Mouse (Mus musculus) Patski (cell line): ENCODE data around the gene Hinfp. TPM values are rescaled to one million over a fixed set of nuclear protein-coding genes. Genes with fewer than 3 reads are reported as not detected.
A peak's percentile ranks its signal among the peaks of the same experiment; 100 is the strongest.

Experiments
- ATAC-seq: fragments of 100-300 bp; one replicate; pipeline ENCODE4 v1.8.0; 2021
- CTCF ChIA-PET: fragments of 350-600 bp; sonication (Branson Sonifier 250); formaldehyde crosslinking; loops from one replicate; lab custom pipeline; 2022; ENCODE audit warnings: inconsistent platforms; lab: Charles Lee
- POLR2A ChIA-PET: fragments of 350-600 bp; sonication (Branson Sonifier 250); formaldehyde crosslinking; loops from one replicate; lab custom pipeline; 2022; ENCODE audit warnings: antibody characterized with exemption, inconsistent platforms; lab: Charles Lee
- DNase-seq: peaks from one replicate; pipeline ENCODE4 v3.0.0-alpha.2; 2011; ENCODE audit warnings: low read depth, low spot score
- H3K27me3 ChIP-seq: fragments of 371-371 bp; one replicate; pipeline ENCODE4 v1.5.1; 2021
- CTCF ChIP-seq: fragments of 100-300 bp; IDR thresholded peaks from one replicate; pipeline ENCODE4 v1.5.1; 2021
- in situ Hi-C: fragments of 300-500 bp; cut with MboI; formaldehyde crosslinking; loops from 3 replicates; pipeline ENCODE4 v1.11.1; 2018; ENCODE audit warnings: low pct_unique_long_range_greater_than_20kb, mixed read lengths
- polyA plus RNA-seq: library from polyadenylated mRNA; unstranded; gene quantifications from one replicate; pipeline ENCODE4 v1.2.3, GENCODE M21; 2021

The Hinfp gene
- polyA plus RNA-seq, 1 experiment from 2014 or later, result 18.1 TPM

DNA sequence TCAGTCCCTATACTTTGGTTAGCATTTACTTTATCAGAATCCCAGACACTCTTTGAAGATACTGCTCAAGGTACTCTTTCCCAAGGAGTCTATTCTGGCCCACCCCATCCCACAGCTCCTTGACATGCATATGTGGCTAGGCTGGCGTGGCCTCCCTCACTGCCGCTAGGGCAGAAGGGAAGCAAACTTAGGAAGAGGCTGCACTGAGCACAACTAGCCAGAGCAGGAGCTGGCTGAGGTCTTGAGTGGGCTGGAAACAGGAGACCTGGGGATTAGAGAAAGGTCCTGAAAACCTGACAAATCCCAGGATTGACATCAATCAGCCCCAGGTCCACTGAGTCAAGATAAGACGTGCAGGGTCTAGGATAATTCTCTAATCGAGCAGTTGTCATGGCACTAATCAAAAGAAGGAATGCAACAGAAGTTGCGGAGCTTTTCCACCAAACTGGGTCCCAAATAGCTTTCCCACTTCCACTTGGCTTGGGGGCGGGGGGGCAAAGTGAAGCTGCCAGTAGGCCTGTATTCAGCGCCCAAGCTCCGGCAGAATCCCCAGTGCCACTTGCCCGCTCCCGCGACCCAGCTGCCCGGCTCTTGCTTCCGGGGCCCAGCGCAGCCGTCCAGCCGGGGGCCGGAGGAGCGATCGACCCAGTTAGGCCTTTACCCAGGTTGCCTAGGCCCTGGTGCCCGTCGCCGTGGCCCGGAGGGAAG, 38.0 kb downstream of the Hinfp start:
- in situ Hi-C loops, result no loop called here
- H3K27me3 ChIP-seq, result peaks cover 3% of the 10 kb centered on the region
- ChIA-PET POLR2A (interaction anchor here (0.6 to 1.3 kb wide), 2 partner anchors 10 to 59 kb away, joined by 4 to 5 read pairs; partner anchors contain the start of gene Dpagt1), CTCF (interaction anchor here (0.8 to 1.6 kb wide), 4 partner anchors 18 to 142 kb away, joined by 3 to 4 read pairs (median 3); no protein-coding TSS in a partner anchor)
- peak; percentile 37 for ATAC-seq
- DNase-seq, result no peak
- no peak for TF ChIP-seq CTCF

DNA sequence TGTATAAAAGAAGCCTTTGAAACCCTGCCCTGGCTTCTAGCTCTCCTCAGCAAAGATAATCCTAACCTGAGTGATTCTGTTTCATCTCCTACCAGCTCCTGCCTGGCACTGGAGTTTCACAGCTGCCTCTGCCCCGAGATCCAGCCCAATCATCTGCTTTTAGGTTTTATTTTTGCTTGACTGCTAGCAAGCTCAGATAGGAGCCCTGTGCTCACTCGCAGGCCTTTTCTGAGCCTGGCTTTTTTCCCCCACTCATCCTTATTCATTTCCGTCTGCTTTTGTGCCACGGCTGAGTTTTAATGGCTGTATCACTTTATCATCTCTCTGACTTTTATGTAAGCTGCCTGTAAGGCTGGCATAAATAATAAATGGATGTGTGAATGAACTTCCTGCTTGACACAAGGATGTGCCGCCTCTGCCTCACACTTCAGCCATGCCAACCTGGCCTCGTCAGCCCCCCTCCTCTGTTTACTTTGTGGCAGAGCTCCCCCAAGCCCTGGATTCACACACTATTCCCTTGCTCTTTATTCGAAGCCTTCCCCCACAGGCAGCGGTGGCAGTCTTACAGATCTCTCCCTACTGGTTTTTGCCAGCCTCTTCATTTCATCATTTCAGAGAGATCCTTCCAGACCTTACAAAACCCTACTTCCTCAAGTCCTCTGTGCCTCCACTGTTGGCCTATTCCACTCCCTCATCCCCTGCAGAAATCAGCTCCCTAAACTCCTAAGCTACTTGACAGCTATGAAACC, 38.8 kb downstream of the Hinfp start:
- POLR2A ChIA-PET, result interaction anchor here (0.5 to 1.3 kb wide), 2 partner anchors 19 to 59 kb away, joined by 4 read pairs; partner anchors contain the start of gene Dpagt1
- in situ Hi-C loops, result no loop called here

DNA sequence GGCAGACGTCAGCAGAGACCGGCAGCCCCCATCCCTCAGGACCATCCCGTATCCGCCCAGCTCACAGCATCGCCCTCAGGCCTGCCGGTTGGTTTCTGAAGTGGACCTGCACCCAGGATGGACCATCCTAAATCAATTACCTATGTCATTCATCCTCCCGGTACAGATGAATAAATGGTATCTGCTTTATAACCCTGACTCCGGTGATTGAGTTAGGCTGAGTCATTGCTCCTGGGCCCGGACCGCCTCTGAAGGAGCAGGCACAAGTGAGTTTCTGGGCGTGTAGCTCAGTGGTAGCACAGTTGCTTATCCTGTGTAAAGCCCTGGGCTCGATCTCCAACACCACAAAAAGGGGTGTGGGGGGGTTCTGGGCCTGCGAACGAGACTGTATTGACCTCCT, 44.1 kb downstream of the Hinfp start:
- TF ChIP-seq CTCF, result no peak
- no peak for DNase-seq
- CTCF ChIA-PET, result no interaction called here

More for the DNA sequence above, 38.8 kb downstream of the Hinfp start:
- no peak for TF ChIP-seq CTCF
- ATAC-seq (no peak), DNase-seq (no peak)
- CTCF ChIA-PET, result interaction anchor here (1.4 to 1.6 kb wide), 2 partner anchors 17 to 19 kb away, joined by 3 to 4 read pairs; no protein-coding TSS in a partner anchor
- H3K27me3 ChIP-seq, result peaks cover 7% of the 10 kb centered on the region

DNA sequence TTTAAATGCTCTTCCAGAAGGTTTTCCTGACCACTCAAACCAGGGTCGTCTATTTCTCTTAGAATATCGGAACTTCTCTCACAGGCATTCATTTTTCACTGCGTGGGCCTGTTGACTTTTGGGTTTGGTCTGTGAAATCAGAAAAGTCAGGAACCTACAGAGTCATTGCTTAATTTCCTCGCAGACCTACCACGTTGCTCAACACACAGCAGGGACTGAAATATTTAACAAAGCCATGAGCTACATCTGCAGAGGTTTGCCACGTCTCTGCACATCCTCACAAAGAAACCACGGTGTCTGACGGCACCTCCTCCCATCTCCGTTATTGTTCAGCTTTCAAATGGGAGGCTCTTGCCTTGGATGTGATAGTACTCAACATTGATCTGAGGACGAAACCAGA, 46.5 kb downstream of the Hinfp start:
- ATAC-seq, result no peak
- DNase-seq, result no peak
- no peak for TF ChIP-seq CTCF
- ChIA-PET CTCF (no interaction called here), POLR2A (no interaction called here)
- in situ Hi-C loops, result loop anchor here (10.0 kb wide), 1 partner anchor 274 kb away; no protein-coding TSS in a partner anchor
- H3K27me3 ChIP-seq, result peaks cover 17% of the 10 kb centered on the region

More for the DNA sequence above, 44.1 kb downstream of the Hinfp start:
- POLR2A ChIA-PET, result no interaction called here
- in situ Hi-C loops, result no loop called here
- ATAC-seq, result no peak
- H3K27me3 ChIP-seq, result peaks cover 10% of the 10 kb centered on the region

DNA sequence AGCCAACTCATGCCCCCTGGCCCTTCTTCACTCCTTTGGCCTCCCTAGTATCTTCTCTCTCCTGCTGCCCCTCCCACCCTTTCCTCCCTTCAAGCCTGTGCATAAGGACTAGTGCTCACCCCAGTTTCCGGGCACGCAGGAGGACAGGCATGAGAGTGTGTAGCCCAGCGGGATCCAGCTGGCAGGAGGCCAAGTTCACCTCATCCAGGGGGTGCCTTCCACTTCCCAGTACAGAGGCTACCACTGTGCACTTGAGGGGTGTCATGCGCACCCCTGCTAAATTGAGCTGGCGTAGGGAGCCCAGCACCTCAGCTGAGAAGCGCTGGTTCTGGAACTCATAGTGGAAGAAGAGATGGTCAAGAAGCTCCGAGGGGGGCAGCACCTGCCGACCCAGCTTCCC, 49.3 kb downstream of the Hinfp start:
- POLR2A ChIA-PET, result no interaction called here
- ATAC-seq, result no peak
- in situ Hi-C loops, result loop anchor here (10.0 kb wide), 1 partner anchor 271 kb away; no protein-coding TSS in a partner anchor
- DNase-seq, result no peak
- CTCF ChIA-PET, result interaction anchor here (1.5 kb wide), 1 partner anchor 16 kb away, joined by 4 read pairs; the partner anchor contains the start of gene Ccdc153
- TF ChIP-seq CTCF, result no peak
- peaks cover 16% of the 10 kb centered on the region for H3K27me3 ChIP-seq

DNA sequence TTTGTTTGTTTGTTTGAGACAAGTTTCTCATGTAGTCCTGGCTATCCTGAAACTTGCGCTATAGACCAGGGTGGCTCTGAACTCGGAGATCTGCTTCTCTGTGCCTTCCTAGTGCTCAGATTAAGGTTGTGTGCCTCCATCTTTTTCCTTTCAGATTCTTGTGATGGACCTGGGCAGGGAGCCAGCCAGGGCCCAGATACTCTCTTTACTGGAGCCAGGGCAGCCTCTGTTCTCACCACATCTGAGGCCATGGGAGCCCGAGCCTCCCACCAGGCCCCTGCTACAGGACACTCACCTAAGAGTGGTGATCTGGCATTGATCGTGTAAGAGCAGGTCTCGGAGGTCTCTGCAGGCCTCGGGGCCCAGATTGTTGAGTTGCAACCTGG, 50.3 kb downstream of the Hinfp start:
- DNase-seq (no peak), ATAC-seq (no peak)
- no peak for TF ChIP-seq CTCF
- ChIA-PET CTCF (no interaction called here), POLR2A (no interaction called here)
- in situ Hi-C loops, result loop anchor here (10.0 kb wide), 1 partner anchor 270 kb away; no protein-coding TSS in a partner anchor
- H3K27me3 ChIP-seq, result peaks cover 16% of the 10 kb centered on the region

- CTCF ChIA-PET, result no interaction called here
- no peak for DNase-seq
- ATAC-seq, result no peak
- H3K27me3 ChIP-seq, result peaks cover 16% of the 10 kb centered on the region
- POLR2A ChIA-PET, result no interaction called here
- in situ Hi-C loops, result loop anchor here (10.0 kb wide), 1 partner anchor 270 kb away; no protein-coding TSS in a partner anchor
- no peak for TF ChIP-seq CTCF
Measured at GRCm38 (mm10) chr9:44254508-44255135, 50.8 kb downstream of the Hinfp start.

GRCm38 (mm10) chr9:44253441-44253840, 52.0 kb downstream of the Hinfp start:
- in situ Hi-C loops, result loop anchor here (10.0 kb wide), 1 partner anchor 269 kb away; no protein-coding TSS in a partner anchor
- ChIA-PET POLR2A (no interaction called here), CTCF (interaction anchor here (1.0 to 1.1 kb wide), 2 partner anchors 13 to 17 kb away, joined by 3 read pairs; partner anchors contain the start of gene Ccdc153)
- no peak for DNase-seq
- no peak for ATAC-seq
- peaks cover 16% of the 10 kb centered on the region for H3K27me3 ChIP-seq
- no peak for TF ChIP-seq CTCF

- DNase-seq, result no peak
- CTCF ChIA-PET, result interaction anchor here (1.0 kb wide), 1 partner anchor 11 kb away, joined by 3 read pairs; the partner anchor contains the start of gene Ccdc153
- in situ Hi-C loops, result loop anchor here (10.0 kb wide), 1 partner anchor 267 kb away; no protein-coding TSS in a partner anchor
- POLR2A ChIA-PET, result no interaction called here
- ATAC-seq, result no peak
- H3K27me3 ChIP-seq, result peaks cover 24% of the 10 kb centered on the region
- TF ChIP-seq CTCF, result no peak
Measured at GRCm38 (mm10) chr9:44251314-44251713, 54.2 kb downstream of the Hinfp start, which contains the start of gene Pdzd3. Gene Pdzd3 (minus strand): TSS chr9:44251471.

GRCm38 (mm10) chr9:44250445-44250844, 55.0 kb downstream of the Hinfp start:
- DNase-seq (no peak), ATAC-seq (no peak)
- TF ChIP-seq CTCF, result no peak
- peaks cover 21% of the 10 kb centered on the region for H3K27me3 ChIP-seq
- in situ Hi-C loops, result loop anchor here (10.0 kb wide), 1 partner anchor 266 kb away; no protein-coding TSS in a partner anchor
- POLR2A ChIA-PET, result no interaction called here
- CTCF ChIA-PET, result no interaction called here
